Mouse (Mus musculus): ENCODE data around the gene Gm13287. TPM values are rescaled to one million over a fixed set of nuclear protein-coding genes. Genes with fewer than 3 reads are reported as not detected.
"Not testable (repeated sequence)": the region's sequence is repeated elsewhere in the genome, so short reads cannot be mapped to it uniquely, and the experiment has no call there.

Gm13287 gene
- polyA plus RNA-seq, 1 experiment from 2014 or later = not detected

DNA sequence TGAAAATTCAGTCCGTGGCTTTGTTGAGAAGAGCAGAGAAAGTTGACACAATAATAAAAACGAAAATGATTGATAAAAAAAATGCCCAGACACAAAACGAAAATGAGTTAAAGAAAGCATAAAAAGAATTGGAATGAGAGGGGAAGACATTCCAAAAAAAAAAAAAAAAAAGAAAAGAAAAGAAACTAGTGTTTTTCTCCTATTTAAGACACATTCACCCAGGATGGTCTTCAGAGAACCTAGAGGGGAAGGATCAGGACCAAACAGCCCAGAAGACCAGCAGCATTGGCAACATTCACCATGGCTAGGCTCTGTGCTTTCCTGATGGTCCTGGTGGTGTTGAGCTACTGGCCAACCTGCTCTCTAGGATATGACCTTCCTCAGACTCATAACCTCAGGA is 12.9 kb downstream of the Gm13287 start, which contains the start of gene Ifna7:
Ifna7 (plus strand) TSS at position 301 of the 400 bp plus-strand sequence.
- Histone ChIP-seq H3K36me3 (no peaks in the 10 kb centered on the region), H3K27me3 (no peaks in the 10 kb centered on the region), H3K9ac (no peak within 1 kb of the TSS), H3K27ac (replicated peaks) (no peak within 1 kb of the TSS), H3K4me3 (no peak within 1 kb of the TSS), H3K9me3 (no peaks in the 10 kb centered on the region), H3K4me2 (no peak within 1 kb of the TSS), H3K4me1 (replicated peaks) (no peaks in the 10 kb centered on the region)
- 76% methylated on average over 3 of the region's 3 CpGs for WGBS
- ATAC-seq (ENCODE audit: low FRiP score, low read depth) = no peak

DNA sequence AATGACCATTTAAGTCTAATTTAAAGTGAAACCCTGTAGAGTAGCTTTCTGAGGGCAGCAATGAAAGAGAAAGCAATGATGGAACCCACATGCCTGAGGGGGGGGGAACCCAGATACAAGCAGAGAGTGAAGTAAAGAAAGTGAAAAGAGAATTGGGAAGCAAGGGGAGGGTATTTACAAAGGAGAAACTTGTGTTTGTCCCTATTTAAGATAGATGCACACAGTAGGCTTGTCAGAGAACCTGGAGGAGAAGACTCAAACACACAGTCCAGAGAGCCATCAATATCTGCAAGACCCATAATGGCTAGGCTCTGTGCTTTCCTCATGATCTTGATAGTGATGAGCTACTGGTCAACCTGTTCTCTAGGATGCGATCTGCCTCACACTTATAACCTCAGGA is 16.6 kb downstream of the Gm13287 start, which contains the start of gene Ifna11:
Ifna11 (plus strand) TSS at position 301 of the 400 bp plus-strand sequence.
- no peak within 1 kb of the TSS for H3K4me2 ChIP-seq
- H3K36me3 ChIP-seq = no peaks in the 10 kb centered on the region
- 81% methylated on average over 1 of the region's 1 CpGs for WGBS
- no peaks in the 10 kb centered on the region for H3K4me1 ChIP-seq (replicated peaks)
- H3K9me3 ChIP-seq = no peaks in the 10 kb centered on the region
- ATAC-seq (ENCODE audit: low FRiP score, low read depth) = no peak
- no peak within 1 kb of the TSS for H3K4me3 ChIP-seq
- H3K27me3 ChIP-seq = no peaks in the 10 kb centered on the region
- H3K27ac ChIP-seq (replicated peaks) = no peak within 1 kb of the TSS
- H3K9ac ChIP-seq = no peak within 1 kb of the TSS

DNA sequence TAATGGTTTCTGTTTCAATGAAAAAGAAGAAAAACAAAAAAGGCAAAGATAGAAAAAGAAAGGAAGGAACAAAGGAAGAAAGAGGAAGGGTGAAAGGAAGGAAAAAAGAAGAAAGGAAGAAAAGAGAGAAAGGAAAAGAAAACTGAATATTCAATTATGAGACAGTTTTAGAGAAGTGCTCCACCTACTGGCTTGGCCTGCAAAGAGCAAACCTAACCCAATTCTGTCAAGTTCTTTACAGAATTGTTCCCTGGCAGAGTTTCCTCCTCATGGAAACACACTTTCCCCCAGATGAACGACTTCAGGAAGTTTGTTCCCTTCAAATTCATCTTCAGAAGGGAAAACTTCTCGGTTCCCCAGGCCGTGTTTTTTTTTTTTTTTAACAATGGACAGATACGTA is 19.9 kb downstream of the Gm13287 start:
- WGBS = 25% methylated on average over 4 of the region's 4 CpGs
- no peak for ATAC-seq (ENCODE audit: low FRiP score, low read depth)

DNA sequence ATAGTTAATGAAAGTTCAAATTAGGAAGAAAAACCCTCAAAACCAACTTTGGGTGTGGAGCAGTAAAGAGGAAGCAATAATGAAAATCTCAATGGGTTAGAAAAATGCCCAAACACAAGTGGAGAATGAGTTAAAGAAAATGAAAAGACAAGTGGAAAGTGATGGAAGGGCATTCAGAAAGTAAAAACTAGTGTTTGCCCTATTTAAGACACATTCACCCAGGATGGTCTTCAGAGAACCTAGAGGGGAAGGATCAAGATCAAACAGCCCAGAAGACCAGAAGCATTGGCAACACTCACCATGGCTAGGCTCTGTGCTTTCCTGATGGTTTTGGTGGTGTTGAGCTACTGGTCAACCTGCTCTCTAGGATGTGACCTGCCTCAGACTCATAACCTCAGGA is 24.1 kb downstream of the Gm13287 start, which contains the start of gene Ifna6:
Ifna6 (plus strand) TSS at position 301 of the 400 bp plus-strand sequence.
- not testable (repeated sequence) for H3K9me3 ChIP-seq; H3K36me3 ChIP-seq; H3K27me3 ChIP-seq; H3K27ac ChIP-seq (replicated peaks); ATAC-seq (ENCODE audit: low FRiP score, low read depth); H3K4me3 ChIP-seq; H3K4me2 ChIP-seq; H3K9ac ChIP-seq; H3K4me1 ChIP-seq (replicated peaks)

More for the DNA sequence above, 19.9 kb downstream of the Gm13287 start:
- Histone ChIP-seq H3K9me3 (no peaks in the 10 kb centered on the region), H3K27me3 (no peaks in the 10 kb centered on the region), H3K9ac (no peak overlapping the region), H3K4me3 (no peak overlapping the region), H3K4me2 (no peak overlapping the region), H3K27ac (replicated peaks) (no peak overlapping the region), H3K36me3 (no peaks in the 10 kb centered on the region), H3K4me1 (replicated peaks) (no peaks in the 10 kb centered on the region)

DNA sequence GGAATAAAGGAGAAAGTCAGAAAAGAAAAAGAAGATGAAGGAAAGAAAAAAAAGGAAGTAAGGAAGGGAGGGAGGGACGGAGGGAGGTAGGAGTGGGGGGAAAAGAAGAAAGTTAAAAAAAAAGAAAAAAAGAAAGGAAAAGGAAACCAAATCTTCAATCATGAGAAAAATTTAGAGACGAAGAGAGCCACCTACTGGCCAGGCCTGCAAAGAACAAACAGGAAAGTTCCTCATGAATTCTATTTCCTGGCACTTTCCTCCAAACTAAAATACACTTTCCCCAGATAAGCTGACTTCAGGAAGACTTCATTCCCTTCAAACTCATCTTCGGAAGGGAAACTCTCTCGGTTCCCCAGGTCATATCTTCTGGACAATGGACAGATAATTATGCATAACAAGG is 27.5 kb downstream of the Gm13287 start:
- H3K9ac ChIP-seq = no peak overlapping the region
- no peak for ATAC-seq (ENCODE audit: low FRiP score, low read depth)
- H3K27me3 ChIP-seq = no peaks in the 10 kb centered on the region
- no peak overlapping the region for H3K4me3 ChIP-seq
- H3K27ac ChIP-seq (replicated peaks) = no peak overlapping the region
- no peaks in the 10 kb centered on the region for H3K9me3 ChIP-seq
- whole genome bisulfite sequencing = 33% methylated on average over 4 of the region's 4 CpGs
- H3K4me2 ChIP-seq = no peak overlapping the region
- no peaks in the 10 kb centered on the region for H3K4me1 ChIP-seq (replicated peaks)
- H3K36me3 ChIP-seq = no peaks in the 10 kb centered on the region

DNA sequence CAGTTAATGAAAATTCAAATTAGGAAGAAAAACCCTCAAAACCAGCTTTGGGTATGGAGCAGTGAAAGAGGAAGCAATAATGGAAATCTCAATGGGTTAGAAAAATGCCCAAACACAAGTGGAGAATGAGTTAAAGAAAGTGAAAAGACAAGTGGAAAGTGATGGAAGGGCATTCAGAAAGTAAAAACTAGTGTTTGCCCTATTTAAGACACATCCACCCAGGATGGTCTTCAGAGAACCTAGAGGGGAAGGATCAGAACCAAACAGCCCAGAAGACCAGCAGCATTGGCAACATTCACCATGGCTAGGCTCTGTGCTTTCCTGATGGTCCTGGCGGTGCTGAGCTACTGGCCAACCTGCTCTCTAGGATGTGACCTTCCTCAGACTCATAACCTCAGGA is 32.2 kb downstream of the Gm13287 start, which contains the start of gene Ifna5:
Ifna5 (plus strand) TSS at position 301 of the 400 bp plus-strand sequence.
- H3K4me1 ChIP-seq (replicated peaks); H3K36me3 ChIP-seq; ATAC-seq (ENCODE audit: low FRiP score, low read depth); H3K27me3 ChIP-seq; H3K27ac ChIP-seq (replicated peaks); H3K9ac ChIP-seq; H3K9me3 ChIP-seq; H3K4me3 ChIP-seq; H3K4me2 ChIP-seq: not testable (repeated sequence)
- 96% methylated on average over 1 of the region's 1 CpGs for WGBS

DNA sequence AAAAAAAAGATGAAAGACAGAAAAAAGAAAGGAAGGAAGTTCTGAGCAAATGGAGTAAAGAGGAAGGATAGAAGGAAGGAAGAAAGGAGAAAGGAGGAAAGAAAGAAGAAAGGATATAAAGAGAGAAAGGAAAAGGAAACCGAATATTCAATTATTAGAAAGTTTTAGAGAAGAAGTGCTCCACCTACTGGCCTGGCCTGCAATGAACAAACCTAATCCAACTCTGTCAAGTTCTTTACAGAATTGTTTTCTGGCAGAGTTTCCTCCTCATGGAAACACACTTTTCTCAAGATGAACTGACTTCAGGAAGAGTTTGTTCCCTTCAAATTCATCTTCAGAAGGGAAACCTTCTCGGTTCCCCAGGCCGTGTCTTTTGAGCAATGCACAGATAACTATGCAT is 35.8 kb downstream of the Gm13287 start:
- no peaks in the 10 kb centered on the region for H3K9me3 ChIP-seq
- H3K4me2 ChIP-seq = no peak overlapping the region
- H3K36me3 ChIP-seq = no peaks in the 10 kb centered on the region
- no peak overlapping the region for H3K4me3 ChIP-seq
- no peak overlapping the region for H3K9ac ChIP-seq
- no peaks in the 10 kb centered on the region for H3K4me1 ChIP-seq (replicated peaks)
- ATAC-seq (ENCODE audit: low FRiP score, low read depth) = no peak
- no peaks in the 10 kb centered on the region for H3K27me3 ChIP-seq
- 52% methylated on average over 3 of the region's 3 CpGs for WGBS
- no peak overlapping the region for H3K27ac ChIP-seq (replicated peaks)

DNA sequence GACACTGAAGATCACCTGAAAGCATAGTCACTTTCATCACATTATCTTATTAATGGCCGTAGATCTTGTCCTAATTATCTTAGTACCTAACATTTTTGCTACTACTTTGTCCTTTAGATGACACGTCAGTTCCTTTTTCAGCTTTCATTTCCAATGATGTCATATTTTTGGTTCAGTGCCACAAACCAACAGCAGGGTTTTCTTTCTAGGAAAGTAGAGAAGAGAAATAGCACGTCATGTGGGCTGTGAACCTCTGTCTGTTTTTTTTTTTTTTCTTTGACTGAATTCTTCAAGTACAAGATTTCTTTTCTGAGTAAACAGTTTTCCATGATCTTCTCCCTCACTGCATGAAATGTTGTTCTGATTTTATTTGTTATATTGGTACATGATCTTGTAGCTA is 37.0 kb downstream of the Gm13287 start:
- H3K9ac ChIP-seq = no peak overlapping the region
- H3K9me3 ChIP-seq = no peaks in the 10 kb centered on the region
- no peak overlapping the region for H3K4me2 ChIP-seq
- WGBS = 83% methylated on average over 3 of the region's 3 CpGs
- no peaks in the 10 kb centered on the region for H3K27me3 ChIP-seq
- no peak overlapping the region for H3K27ac ChIP-seq (replicated peaks)
- H3K36me3 ChIP-seq = no peaks in the 10 kb centered on the region
- H3K4me3 ChIP-seq = no peak overlapping the region
- no peaks in the 10 kb centered on the region for H3K4me1 ChIP-seq (replicated peaks)
- no peak for ATAC-seq (ENCODE audit: low FRiP score, low read depth)

DNA sequence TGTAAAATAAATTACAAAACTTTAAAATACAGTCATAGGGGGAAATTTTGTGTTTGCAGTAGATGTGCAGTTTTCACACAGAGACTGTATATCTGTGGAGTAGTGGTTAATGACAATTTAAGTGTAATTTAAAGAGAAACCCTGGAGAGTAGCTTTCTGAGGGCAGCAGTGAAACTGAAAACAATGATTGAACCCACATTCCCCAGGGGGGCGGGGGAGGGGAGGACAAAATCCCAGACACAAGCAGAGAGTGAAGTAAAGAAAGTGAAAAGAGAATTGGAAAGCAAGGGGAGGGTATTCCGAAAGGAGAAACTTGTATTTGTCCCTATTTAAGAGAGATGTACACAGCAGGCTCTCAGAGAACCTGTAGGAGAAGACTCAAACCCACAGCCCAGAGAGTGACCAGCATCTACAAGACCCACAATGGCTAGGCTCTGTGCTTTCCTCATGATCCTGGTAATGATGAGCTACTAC is 38.4 kb downstream of the Gm13287 start, which contains the start of gene Ifna4:
Ifna4 (plus strand) TSS at position 424 of the 474 bp plus-strand sequence.
- ATAC-seq (ENCODE audit: low FRiP score, low read depth) = no peak
- H3K4me3 ChIP-seq = no peak within 1 kb of the TSS
- no peaks in the 10 kb centered on the region for H3K36me3 ChIP-seq
- WGBS = 56% methylated on average over 2 of the region's 2 CpGs
- H3K9me3 ChIP-seq = no peaks in the 10 kb centered on the region
- no peak within 1 kb of the TSS for H3K9ac ChIP-seq
- no peak within 1 kb of the TSS for H3K4me2 ChIP-seq
- no peaks in the 10 kb centered on the region for H3K27me3 ChIP-seq
- no peaks in the 10 kb centered on the region for H3K4me1 ChIP-seq (replicated peaks)
- H3K27ac ChIP-seq (replicated peaks) = no peak within 1 kb of the TSS

DNA sequence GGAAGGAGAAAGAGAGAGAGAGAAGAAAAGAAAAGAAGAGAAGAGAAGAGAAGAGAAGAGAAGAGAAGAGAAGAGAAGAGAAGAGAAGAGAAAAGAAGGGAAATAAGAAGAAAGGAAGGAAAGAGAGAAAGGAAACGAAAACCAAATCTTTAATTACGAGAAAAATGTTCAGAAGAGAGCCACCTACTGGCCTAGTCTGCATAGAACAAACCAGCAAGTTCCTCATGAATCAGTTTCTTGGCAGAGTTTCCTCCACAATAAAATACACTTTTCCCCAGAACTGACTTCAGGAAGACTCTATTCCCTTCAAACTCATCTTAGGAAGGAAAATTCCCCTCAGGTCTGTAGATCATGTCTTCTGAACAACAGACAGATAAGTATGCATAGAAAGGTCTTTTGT is 42.3 kb downstream of the Gm13287 start:
- Histone ChIP-seq H3K36me3 (no peaks in the 10 kb centered on the region), H3K27me3 (no peaks in the 10 kb centered on the region), H3K4me2 (no peak overlapping the region), H3K9me3 (no peaks in the 10 kb centered on the region), H3K9ac (no peak overlapping the region), H3K4me3 (no peak overlapping the region), H3K27ac (replicated peaks) (no peak overlapping the region), H3K4me1 (replicated peaks) (no peaks in the 10 kb centered on the region)
- ATAC-seq (ENCODE audit: low FRiP score, low read depth) = no peak
- WGBS = 50% methylated on average over 2 of the region's 2 CpGs

DNA sequence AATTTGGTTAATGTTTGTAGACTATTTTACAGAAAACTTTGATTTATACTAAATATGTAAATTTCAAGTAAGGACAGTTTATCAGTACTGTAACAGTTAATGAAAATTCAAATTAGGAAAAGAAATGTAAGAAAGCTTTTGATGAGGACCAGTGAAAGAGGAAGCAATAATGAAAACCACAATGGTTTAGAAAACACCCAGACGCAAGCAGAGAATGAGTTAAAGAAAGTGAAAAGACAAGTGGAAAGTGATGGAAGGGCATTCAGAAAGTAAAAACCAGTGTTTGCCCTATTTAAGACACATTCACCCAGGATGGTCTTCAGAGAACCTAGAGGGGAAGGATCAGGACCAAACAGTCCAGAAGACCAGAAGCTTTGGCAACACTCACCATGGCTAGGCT is 46.6 kb downstream of the Gm13287 start, which contains the start of gene Ifna1:
Ifna1 (plus strand) TSS at position 390 of the 400 bp plus-strand sequence.
- Histone ChIP-seq H3K27me3 (no peaks in the 10 kb centered on the region), H3K9me3 (no peaks in the 10 kb centered on the region), H3K9ac (no peak within 1 kb of the TSS), H3K36me3 (no peaks in the 10 kb centered on the region), H3K4me3 (no peak within 1 kb of the TSS), H3K27ac (replicated peaks) (no peak within 1 kb of the TSS), H3K4me1 (replicated peaks) (no peaks in the 10 kb centered on the region), H3K4me2 (no peak within 1 kb of the TSS)
- no peak for ATAC-seq (ENCODE audit: low FRiP score, low read depth)
- 61% methylated on average over 1 of the region's 1 CpGs for WGBS

DNA sequence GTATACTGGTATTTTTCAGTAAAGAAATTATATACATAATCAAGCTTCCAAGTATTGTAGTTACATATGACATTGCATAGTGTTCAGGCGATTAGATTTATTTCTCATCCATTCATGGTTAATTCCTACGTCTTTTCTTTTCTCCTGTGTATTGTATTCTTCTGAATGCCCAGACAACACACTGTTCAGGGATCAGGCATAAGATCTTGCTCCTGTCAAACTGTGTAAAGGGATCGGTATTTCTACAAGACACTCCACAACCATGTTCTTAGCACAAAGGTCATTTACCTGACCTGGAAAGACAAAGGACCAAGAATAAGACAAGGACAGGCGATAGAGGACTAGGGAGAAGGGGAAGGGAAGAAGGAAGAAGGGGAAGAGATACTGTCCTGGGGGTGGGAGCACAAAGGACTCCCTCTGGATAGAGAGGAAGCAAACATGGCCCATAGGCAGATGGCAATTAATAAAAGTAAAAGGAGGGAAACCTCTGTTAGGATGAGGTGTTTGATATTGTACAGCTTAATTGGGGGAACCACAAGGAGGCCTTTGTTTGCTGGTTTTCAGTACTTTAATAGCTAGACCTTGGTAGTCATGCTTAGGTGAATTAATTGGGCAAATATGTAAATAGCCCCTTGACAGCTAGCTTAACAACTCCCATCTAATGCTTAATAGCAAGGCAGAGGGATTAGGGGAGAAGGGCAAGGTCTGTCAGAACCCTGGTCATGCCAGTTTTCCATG is 48.1 kb downstream of the Gm13287 start:
- H3K36me3 ChIP-seq = no peaks in the 10 kb centered on the region
- WGBS = 24% methylated on average over 4 of the region's 4 CpGs
- no peak overlapping the region for H3K4me3 ChIP-seq
- H3K9ac ChIP-seq = no peak overlapping the region
- H3K27ac ChIP-seq (replicated peaks) = no peak overlapping the region
- H3K4me1 ChIP-seq (replicated peaks) = no peaks in the 10 kb centered on the region
- H3K27me3 ChIP-seq = no peaks in the 10 kb centered on the region
- ATAC-seq (ENCODE audit: low FRiP score, low read depth) = no peak
- no peaks in the 10 kb centered on the region for H3K9me3 ChIP-seq
- H3K4me2 ChIP-seq = no peak overlapping the region

Data from hindbrain, embryonic 15.5 days (tissue).